22 mouse cellular contexts compared by ENCODE assay signal in the genomic region with DNA sequence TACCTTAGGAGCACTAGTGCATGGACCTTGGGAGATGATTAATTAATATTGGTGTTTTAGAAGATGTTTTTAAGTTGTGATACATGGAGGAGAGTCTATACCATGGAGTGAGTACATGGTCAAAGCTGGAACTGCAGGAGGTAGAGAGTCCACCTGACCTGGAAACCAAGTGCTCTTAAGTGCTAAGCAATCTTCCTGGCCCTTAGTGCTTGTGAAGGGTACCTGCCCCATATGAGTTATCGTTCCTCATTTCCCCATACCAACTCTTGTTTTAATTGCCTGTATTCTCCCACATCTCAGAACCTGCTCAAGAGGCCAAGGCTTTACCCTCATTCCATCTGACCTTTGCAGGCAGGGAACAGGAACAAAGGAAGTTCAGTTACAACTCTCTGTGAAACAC. TPM values are rescaled to one million over a fixed set of nuclear protein-coding genes. Genes with fewer than 3 reads are reported as not detected.
DNase-seq lines count a peak whose midpoint lies in the region; ATAC-seq and TF ChIP-seq lines count a peak whose summit lies in the region.
"Had no signal": no experiment of that assay in that cellular context is flagged by ENCODE, and none has a peak within 500 bp of the region (broad histone marks: within the 10 kb centered on the region; RNA-seq: fewer than 3 reads in every experiment).

No protein-coding gene starts in this region.

- 44% methylated on average over 1 of the region's 1 CpGs for WGBS in lung, postnatal 0 days

- peak; percentile 75 for DNase-seq in lung, postnatal 0 days (ENCODE audit: low spot score)
- no peak for DNase-seq in lung, postnatal 10 days
- DNase-seq in lung, postnatal 25 days (ENCODE audit: low spot score) = peak; percentile 17
- DNase-seq in lung, postnatal 14 days = no peak
- DNase-seq in lung, postnatal 36 days = peak; percentile 33
- no peak for DNase-seq in lung, postnatal 4 days
- DNase-seq: adrenal gland, adult 2 months; adrenal gland, adult 8-10 months; adrenal gland, postnatal 10 days; adrenal gland, postnatal 14 days; adrenal gland, postnatal 25 days; adrenal gland, postnatal 36 days; B cell, adult 2 months; cerebellum, adult 11 months; cerebellum, adult 11-12 months; cerebellum, adult 18-20 months had no signal

- no peak overlapping the region for H3K27ac ChIP-seq in lung, postnatal 0 days (ENCODE audit: low read length)

- no peak overlapping the region for H3K4me3 ChIP-seq in lung, postnatal 0 days (ENCODE audit: low read depth, low read length)

- no peak overlapping the region for H3K9ac ChIP-seq in lung, postnatal 0 days (replicated peaks; ENCODE audit: low read depth)

- ATAC-seq in lung, postnatal 0 days = peak; percentile 81
- ATAC-seq: activated CD4-positive, CD25-positive, alpha-beta regulatory T cell, adult 4 months; CD4-positive, CD25-positive, alpha-beta regulatory T cell, adult 4 months; Patski had no signal

- H3K4me1 ChIP-seq in lung, postnatal 0 days (ENCODE audit: insufficient read depth, low read depth, low read length) = no peaks in the 10 kb centered on the region

- no peaks in the 10 kb centered on the region for H3K36me3 ChIP-seq in lung, postnatal 0 days (ENCODE audit: insufficient read depth, low read length)
- H3K36me3 ChIP-seq: G1E had no signal

- no peaks in the 10 kb centered on the region for H3K9me3 ChIP-seq in lung, postnatal 0 days (ENCODE audit: low read length)
- H3K9me3 ChIP-seq: G1E had no signal

- H3K27me3 ChIP-seq in lung, postnatal 0 days (replicated peaks; ENCODE audit: insufficient read depth, low read length) = no peaks in the 10 kb centered on the region
- H3K27me3 ChIP-seq: CH12.LX, Patski had no signal

- no peak; the same call in 1 of the 2 replicates for TF ChIP-seq CTCF in lung, postnatal 0 days (IDR thresholded peaks at IDR 0.05)

- no peak overlapping the region for H3K4me2 ChIP-seq in lung, postnatal 0 days (replicated peaks; ENCODE audit: low read depth, low read length)

- TF ChIP-seq EP300 in lung, postnatal 0 days (IDR thresholded peaks at IDR 0.05) = no peak; the same call in 1 of the 2 replicates

RNA-seq across cellular contexts. Expression of a gene that starts 24.5 kb away (rescaled TPM):
- polyA plus RNA-seq in lung, postnatal 0 days (2015; fragmentation: Nextera tagmentation; extraction: Ambion mirVana) = 0.10 and 0.16 TPM in 2 replicates
- polyA plus RNA-seq: activated CD4-positive, CD25-positive, alpha-beta regulatory T cell, adult 4 months; CD4-positive, CD25-positive, alpha-beta regulatory T cell, adult 4 months had no signal

RNA-seq across cellular contexts. Expression of a gene that starts 40.5 kb away (rescaled TPM):
- 2.0 and 2.3 TPM in 2 replicates for polyA plus RNA-seq in lung, postnatal 0 days (2015; fragmentation: Nextera tagmentation; extraction: Ambion mirVana)
- polyA plus RNA-seq: C2C12; CD4-positive, CD25-positive, alpha-beta regulatory T cell, adult 4 months; G1E; Patski had no signal

Comparison
In these comparisons a context has a peak if more than half of its experiments do, and no peak if none do; other contexts are left out.
1. DNase-seq: peak in lung, postnatal 0 days (single experiment), lung, postnatal 25 days (single experiment) and lung, postnatal 36 days (single experiment); none in lung, postnatal 10 days (single experiment), lung, postnatal 14 days (single experiment) and lung, postnatal 4 days (0 of 2).